Mouse (Mus musculus) left cerebral cortex, postnatal 25 days (tissue): ENCODE measurements at regions not wholly inside any gene's neighbourhood (a gene's known extent, or its start where the extent isn't known, plus 50 kb on each side); places are given as distances from the start of the nearest gene placed in this dataset.
A peak's percentile ranks its signal among the peaks of the same experiment; 100 is the strongest.

ENCODE experiments used
- DNase-seq, 2 experiments: peaks; one replicate each; pipeline ENCODE4 v3.0.0; 2022; ENCODE audit warnings: low spot score in 2 of 2, mixed read lengths in 1 of 2
- intact Hi-C: fragments of 180-260 bp; cut with DNase I; formaldehyde crosslinking; loops from one replicate; pipeline ENCODE4 v1.15.1; 2025

DNA sequence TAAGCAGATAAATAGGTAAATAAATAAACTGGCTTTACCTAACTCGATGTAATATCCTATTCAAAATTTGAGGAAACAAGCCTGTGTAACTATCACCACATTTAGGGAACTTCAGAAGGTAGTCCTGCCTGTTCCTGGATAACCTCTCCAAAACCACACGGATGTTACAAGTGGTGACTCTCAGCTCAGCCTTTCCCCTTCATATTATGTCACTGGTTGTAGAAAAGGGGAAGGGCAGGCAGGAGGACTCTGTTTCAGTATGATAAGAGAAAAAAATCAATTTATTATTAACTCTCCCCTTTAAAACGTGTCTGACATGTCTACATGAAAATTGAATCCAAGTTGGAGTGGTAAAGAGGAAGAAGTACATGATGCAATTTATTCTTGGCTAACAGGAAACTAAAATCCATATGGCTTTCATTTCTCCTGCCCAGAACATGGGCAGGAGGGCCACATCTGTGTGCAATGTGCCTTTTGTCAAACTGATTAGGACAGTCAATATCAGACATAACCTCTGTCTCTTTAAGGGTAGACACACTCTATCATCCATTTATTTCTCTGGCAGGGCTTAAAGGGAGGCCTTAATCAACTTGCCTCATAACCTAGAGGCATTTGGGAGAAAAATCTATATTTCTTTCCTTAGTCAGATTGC, 353.9 kb upstream of the Slco3a1 start:
- no peak for DNase-seq
- intact Hi-C loops, result no loop called here

- intact Hi-C loops, result no loop called here
- DNase-seq, result peak in 1 of 2 experiments; percentile 20
These were observed 352.8 kb upstream of the Slco3a1 start for GRCm38 (mm10) chr7:74907391-74907790.

DNA sequence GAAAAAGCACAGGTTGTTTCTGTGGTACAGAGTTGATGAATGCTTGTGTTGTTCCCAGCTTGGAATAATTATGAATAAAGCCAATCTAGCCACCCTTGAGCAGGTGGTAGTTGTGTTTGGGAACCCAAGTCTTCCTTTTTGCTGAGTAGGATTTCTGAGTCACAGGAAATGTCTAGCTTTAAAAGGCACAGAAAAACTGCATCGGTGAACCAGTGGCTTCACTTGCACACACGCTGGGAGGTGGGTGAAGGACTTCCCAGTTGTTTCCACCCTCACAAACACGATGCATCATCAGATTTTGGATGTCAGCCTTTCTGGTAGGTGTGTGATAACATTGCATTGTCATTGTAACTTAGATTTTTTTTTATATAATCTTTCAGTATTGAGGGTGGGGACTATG, 322.9 kb upstream of the Slco3a1 start:
- peak; percentile 24 to 58 for DNase-seq

GRCm38 (mm10) chr7:74876667-74877066, 322.1 kb upstream of the Slco3a1 start:
- intact Hi-C loops, result loop anchor here (5.0 to 10.0 kb wide), 3 partner anchors 66 to 208 kb away; no protein-coding TSS in a partner anchor
- peak; percentile 15 to 51 for DNase-seq

More for the DNA sequence above, 322.9 kb upstream of the Slco3a1 start:
- intact Hi-C loops, result loop anchor here (5.0 to 10.0 kb wide), 3 partner anchors 65 to 207 kb away; no protein-coding TSS in a partner anchor

- DNase-seq, result no peak
- intact Hi-C loops, result loop anchor here (10.0 kb wide), 2 partner anchors 155 to 215 kb away; no protein-coding TSS in a partner anchor
These were observed 315.7 kb upstream of the Slco3a1 start for GRCm38 (mm10) chr7:74870250-74870649.

GRCm38 (mm10) chr7:74862727-74863126, 308.1 kb upstream of the Slco3a1 start:
- no peak for DNase-seq
- intact Hi-C loops, result no loop called here

GRCm38 (mm10) chr7:74844306-74844929, 289.8 kb upstream of the Slco3a1 start:
- intact Hi-C loops, result no loop called here
- DNase-seq, result no peak

DNA sequence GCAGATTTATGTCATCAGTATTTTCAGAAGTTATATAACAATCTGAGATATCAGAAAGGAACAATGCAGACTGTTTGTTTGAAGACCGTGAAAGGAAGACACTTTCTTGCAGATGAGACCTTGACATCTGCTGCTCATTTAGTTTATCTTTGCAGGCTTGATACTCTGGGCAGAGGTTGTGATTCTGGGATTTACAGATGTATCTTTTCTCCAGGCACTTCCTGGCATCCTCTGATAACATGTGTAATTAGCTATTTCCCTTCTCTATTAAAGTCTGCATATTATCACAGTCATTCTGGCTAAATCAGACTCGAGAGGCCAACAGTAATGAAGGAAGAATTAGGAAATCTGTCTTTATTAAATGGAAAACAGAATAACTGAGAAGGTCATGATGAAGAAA, 268.7 kb upstream of the Slco3a1 start:
- intact Hi-C loops, result no loop called here
- DNase-seq, result no peak

DNA sequence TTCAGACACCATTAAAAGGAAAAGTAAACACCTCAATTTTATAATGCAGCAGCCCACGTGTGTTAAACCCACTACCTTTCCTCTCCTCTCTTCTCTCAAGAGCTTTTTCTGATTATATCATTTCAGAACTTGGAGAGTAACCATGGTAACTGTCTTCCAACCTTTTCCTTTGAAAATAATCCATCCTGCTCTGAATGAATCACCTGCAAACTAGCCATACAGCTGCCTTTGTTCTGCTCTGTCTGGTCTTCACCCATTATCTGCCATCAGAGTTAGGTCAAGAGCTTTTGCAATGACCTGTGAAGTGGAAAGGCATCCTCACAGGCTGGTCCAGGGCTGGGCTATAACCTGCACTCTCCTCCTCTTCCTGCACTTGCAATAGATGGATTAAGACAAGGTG, 238.7 kb upstream of the Slco3a1 start:
- intact Hi-C loops, result no loop called here
- DNase-seq, result peak in 1 of 2 experiments; percentile 3

DNA sequence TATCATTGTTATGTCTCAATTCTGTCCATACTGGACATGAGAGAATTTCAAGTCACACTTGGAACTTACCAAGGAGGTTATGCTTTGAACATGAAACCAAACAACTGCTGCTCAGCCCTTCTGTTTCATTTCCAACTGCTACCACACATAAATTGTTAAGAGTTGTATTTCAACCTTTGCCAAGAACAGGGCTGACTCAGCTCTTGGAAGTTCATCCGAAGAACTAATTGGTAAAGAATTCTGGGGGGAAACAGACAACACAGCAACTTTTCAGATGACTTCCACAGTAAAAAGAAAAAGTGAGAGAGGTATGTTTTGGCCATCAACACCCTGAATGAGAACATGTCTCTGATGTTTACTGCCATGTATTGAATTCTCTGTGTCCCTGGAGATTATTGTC, 234.1 kb upstream of the Slco3a1 start:
- intact Hi-C loops, result no loop called here
- no peak for DNase-seq

DNA sequence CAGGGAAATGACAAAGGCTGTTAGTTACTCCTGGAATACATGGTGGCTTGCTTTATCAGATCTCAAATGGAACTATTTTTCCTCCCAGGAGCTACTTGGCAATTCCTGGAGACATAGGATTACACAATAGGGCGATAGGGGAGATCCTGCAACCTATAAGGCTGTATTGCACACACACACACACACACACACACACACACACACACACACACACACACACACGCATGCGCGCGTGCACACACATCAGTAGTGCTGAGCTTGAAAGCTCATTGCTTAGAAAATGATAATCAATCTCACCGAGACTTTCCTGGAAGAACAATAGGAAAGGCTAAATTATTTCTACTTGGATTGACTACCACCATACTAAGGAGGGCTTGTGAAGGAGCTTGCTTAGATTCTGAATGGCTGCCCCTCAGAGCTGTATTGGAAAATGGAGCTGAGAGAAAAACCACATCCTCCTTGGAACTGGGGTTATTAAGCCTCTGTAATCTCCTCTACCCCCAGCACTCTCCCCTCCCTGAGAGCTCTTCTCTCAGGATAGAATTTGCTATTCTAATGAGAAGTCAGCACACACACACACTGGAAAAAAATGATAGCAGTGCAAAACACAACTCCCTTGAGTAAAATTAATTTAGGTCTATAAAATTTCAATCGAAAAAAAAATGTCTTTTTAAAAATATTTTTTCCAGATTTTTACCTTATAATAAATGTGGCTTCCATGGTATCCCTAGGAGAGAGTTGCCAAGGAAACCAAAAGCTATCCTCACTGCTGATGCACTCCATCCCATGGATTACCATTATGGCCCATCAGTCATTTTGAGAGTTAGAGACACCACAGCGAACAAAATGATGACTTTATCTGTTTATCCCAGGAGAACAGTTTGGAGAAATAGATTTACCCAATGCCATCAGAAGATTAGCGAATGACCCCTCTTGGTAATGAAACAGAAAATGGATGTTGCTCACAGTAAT, 217.1 kb upstream of the Slco3a1 start:
- no peak for DNase-seq
- intact Hi-C loops, result no loop called here

- no peak for DNase-seq
- intact Hi-C loops, result no loop called here
These were observed 212.0 kb upstream of the Slco3a1 start for GRCm38 (mm10) chr7:74766550-74766949.

DNA sequence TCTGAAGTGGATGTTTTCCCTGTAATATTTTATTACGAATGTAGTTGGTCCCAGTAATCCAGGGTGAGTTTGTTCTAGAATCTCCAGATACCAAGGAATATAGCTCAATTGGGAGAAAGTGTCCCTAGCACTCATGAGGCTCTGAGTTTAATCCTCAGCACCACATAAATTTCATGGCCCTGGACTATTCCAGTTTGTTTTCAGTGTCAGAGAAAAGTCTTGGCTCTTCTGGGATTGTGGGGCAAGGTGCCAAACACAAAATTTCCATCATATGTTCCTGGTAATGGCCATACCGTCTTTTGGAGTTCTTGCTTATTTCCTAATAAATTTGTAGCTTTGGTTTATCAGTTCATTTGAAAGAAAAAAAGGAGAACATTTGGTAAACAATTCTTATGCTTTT, 202.9 kb upstream of the Slco3a1 start:
- intact Hi-C loops, result no loop called here

GRCm38 (mm10) chr7:74747704-74748103, 193.1 kb upstream of the Slco3a1 start:
- DNase-seq, result no peak
- intact Hi-C loops, result no loop called here

More for the DNA sequence above, 202.9 kb upstream of the Slco3a1 start:
- no peak for DNase-seq

DNA sequence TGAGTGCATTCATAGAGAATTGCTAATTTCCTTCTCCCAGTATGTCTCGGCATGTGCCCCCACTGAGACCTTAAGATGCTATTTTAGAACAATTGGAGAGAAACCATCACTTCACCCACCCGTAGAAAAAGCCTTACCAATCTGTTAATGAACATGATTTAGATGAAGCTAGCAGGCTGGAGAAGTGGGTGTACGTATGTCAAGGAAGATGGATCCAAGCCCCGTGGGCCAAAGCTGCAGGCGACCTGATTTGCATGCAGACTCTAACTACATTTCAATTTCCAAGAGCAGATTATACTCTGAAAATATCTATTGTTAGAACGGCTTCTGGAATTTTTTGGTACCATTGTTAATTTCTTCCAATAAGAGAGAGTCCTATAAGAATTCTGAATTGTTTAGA, 180.4 kb upstream of the Slco3a1 start:
- intact Hi-C loops, result no loop called here
- no peak for DNase-seq

DNA sequence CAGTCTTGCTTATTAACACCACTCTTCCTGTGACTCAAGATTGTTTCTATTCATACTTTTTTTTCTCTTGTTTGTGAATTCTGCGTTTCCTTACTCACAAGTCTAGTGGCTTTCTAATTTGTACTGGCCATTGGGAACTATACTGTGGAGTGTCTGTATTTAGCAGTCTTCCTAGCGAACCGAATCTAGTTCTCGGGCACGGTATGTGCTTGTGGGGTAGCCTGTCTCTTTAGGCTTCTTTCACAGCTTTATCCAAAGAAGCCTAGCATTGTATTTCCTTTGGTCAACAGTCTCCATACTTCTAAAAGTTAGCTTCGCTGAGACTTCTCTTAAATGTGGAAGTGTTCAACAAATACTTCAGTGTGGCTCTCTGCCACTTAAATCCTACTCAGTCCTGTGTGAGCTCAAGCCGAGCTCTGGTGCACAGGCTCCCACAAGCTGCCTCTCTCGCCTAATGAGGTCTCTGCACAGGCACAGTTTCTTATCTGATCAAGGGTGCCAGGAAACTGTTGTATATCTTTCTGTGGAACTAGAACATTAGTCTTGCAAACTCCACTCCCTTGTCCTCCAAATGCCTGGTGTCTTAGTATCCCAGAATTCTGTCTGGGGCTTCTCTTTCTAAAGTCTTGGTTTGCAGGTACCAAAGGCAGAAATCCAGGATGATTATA, 171.9 kb upstream of the Slco3a1 start:
- DNase-seq, result no peak
- intact Hi-C loops, result no loop called here

GRCm38 (mm10) chr7:74719321-74719720, 164.7 kb upstream of the Slco3a1 start:
- peak; percentile 49 to 90 for DNase-seq
- intact Hi-C loops, result loop anchor here (5.0 to 10.0 kb wide), 3 partner anchors 155 to 342 kb away; no protein-coding TSS in a partner anchor

- intact Hi-C loops, result loop anchor here (10.0 kb wide), 1 partner anchor 165 kb away; no protein-coding TSS in a partner anchor
These were observed 155.5 kb upstream of the Slco3a1 start for GRCm38 (mm10) chr7:74709993-74710581.

DNA sequence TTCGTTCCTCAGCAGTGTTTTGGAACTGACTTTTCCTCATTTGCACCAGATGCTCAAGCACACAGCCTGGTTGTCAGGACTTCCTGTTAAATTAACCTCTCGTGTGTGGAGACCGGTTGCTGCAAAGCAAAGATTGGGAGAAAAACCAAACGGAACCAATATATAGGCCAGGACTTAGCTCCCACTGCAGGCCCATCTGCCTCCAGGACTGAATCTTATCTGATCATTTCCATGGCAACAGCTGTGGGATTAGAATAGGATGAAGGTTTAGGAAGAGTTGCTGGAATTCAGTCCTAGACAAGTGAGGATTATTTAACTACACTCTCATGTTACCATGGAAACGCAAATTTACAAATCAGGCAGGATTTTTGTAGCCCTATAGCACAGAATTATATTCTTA, 154.4 kb upstream of the Slco3a1 start:
- DNase-seq, result peak; percentile 31 to 64
- intact Hi-C loops, result no loop called here

More at GRCm38 (mm10) chr7:74709993-74710581, 155.5 kb upstream of the Slco3a1 start:
- no peak for DNase-seq
